Mouse (Mus musculus) heart, postnatal 14 days (tissue): ENCODE results near the gene Hnf1b. TPM values are rescaled to one million over a fixed set of nuclear protein-coding genes. Genes with fewer than 3 reads are reported as not detected.

Experiments used
- total RNA-seq, 2 experiments: library from RNA; stranded (reverse); gene quantifications; 2 replicates each; pipeline ENCODE4 v1.2.3; 2021

Gene Hnf1b
- total RNA-seq, 2 experiments from 2014 or later: not detected

Other genes with a start within 250 kb of the Hnf1b start
- not detected for gene Rpl9-ps1, start 204.4 kb upstream of the Hnf1b start, total RNA-seq
- not detected for gene Ccl3, start 200.7 kb upstream of the Hnf1b start, total RNA-seq
- gene Ccl4, start 187.5 kb upstream of the Hnf1b start, total RNA-seq: not detected
- 1 to 10 TPM; 2.2 to 3.1 TPM for gene Wfdc17, start 146.1 kb upstream of the Hnf1b start, total RNA-seq
- not detected for gene Wfdc18, start 141.0 kb upstream of the Hnf1b start, total RNA-seq
- under 1 TPM; 0.76 to 0.80 TPM for gene Wfdc21, start 103.1 kb upstream of the Hnf1b start, total RNA-seq
- gene Heatr6, start 96.4 kb upstream of the Hnf1b start, total RNA-seq: 1 to 10 TPM; 6.1 to 7.7 TPM
- gene Ddx52, start 92.0 kb downstream of the Hnf1b start, total RNA-seq: 10 to 100 TPM; 10.1 TPM
- 10 to 100 TPM; 24.4 to 25.0 TPM for gene Synrg, start 114.4 kb downstream of the Hnf1b start, total RNA-seq
- under 1 TPM; 0.69 to 0.76 TPM for gene Dusp14, start 219.2 kb downstream of the Hnf1b start, total RNA-seq